Mouse (Mus musculus) heart, embryonic 14.5 days (tissue): Measurements from ENCODE around the gene Thap11. TPM values are rescaled to one million over a fixed set of nuclear protein-coding genes. Genes with fewer than 3 reads are reported as not detected.

Source experiments
- ATAC-seq: fragments of 200-750 bp; cut with Nextera tagmentation; 2 replicates; pipeline ENCODE4 v1.8.0; 2017; ENCODE audit warnings: low read depth, moderate TSS enrichment; ENCODE audit not compliant: insufficient number of reproducible peaks, insufficient read depth, low FRiP score
- H3K27ac ChIP-seq, 2 experiments: fragments of 200-500 bp in 1 of 2; fragments of 300-500 bp in 1 of 2; sonication (generic) in 1 of 2; replicated peaks in 1 of 2; 2 replicates each; pipeline ENCODE4 v1.5.1; 2012 to 2014; ENCODE audit warnings: low read depth in 2 of 2, low read length in 2 of 2, control low read depth in 1 of 2, mild to moderate bottlenecking in 1 of 2, mixed read lengths in 1 of 2; ENCODE audit not compliant: control insufficient read depth in 1 of 2, insufficient read depth in 1 of 2
- H3K27me3 ChIP-seq: fragments of 300-500 bp; sonication (generic); 2 replicates; pipeline ENCODE4 v1.6.1; 2014; ENCODE audit warnings: mild to moderate bottlenecking, low read length, control low read depth; ENCODE audit not compliant: control insufficient read depth, insufficient read depth
- H3K36me3 ChIP-seq: fragments of 300-500 bp; sonication (generic); 2 replicates; pipeline ENCODE4 v1.6.1; 2014; ENCODE audit warnings: mild to moderate bottlenecking, control low read depth, low read length, mixed read lengths; ENCODE audit not compliant: control insufficient read depth, insufficient read depth
- H3K4me1 ChIP-seq, 2 experiments: fragments of 200-500 bp in 1 of 2; fragments of 300-500 bp in 1 of 2; sonication (generic) in 1 of 2; 2 replicates each; pipeline ENCODE4 v1.6.1; 2012 to 2014; ENCODE audit warnings: low read length in 2 of 2, control low read depth in 1 of 2, mixed read lengths in 1 of 2; ENCODE audit not compliant: control insufficient read depth in 2 of 2, insufficient read depth in 2 of 2
- H3K4me2 ChIP-seq: fragments of 300-500 bp; sonication (generic); 2 replicates; pipeline ENCODE4 v1.6.1; 2014; ENCODE audit warnings: mild to moderate bottlenecking, low read length
- H3K4me3 ChIP-seq, 2 experiments: fragments of 200-500 bp in 1 of 2; fragments of 300-500 bp in 1 of 2; sonication (generic) in 1 of 2; 2 replicates each; pipeline ENCODE4 v1.5.1; 2012 to 2014; ENCODE audit warnings: low read length in 2 of 2, mild to moderate bottlenecking in 2 of 2, control low read depth in 1 of 2, low read depth in 1 of 2, moderate library complexity in 1 of 2; ENCODE audit not compliant: control insufficient read depth in 1 of 2, insufficient read depth in 1 of 2
- H3K9ac ChIP-seq: fragments of 300-500 bp; sonication (generic); 2 replicates; pipeline ENCODE4 v1.6.1; 2014; ENCODE audit warnings: mild to moderate bottlenecking, low read length
- H3K9me3 ChIP-seq: fragments of 300-500 bp; sonication (generic); 2 replicates; pipeline ENCODE4 v1.6.1; 2016; ENCODE audit warnings: low read length, control low read depth; ENCODE audit not compliant: control insufficient read depth
- WGBS: fragments of 180-500 bp; shearing (Covaris S2); extraction: QIAGEN DNeasy Blood & Tissue Kit; methylation state at CpG from one replicate; pipeline ENCODE4 v1.1.7; 2014; 5-methylcytosine and 5-hydroxymethylcytosine counted together
- polyA plus RNA-seq: library from polyadenylated mRNA; unstranded; fragments of >200 nt; fragmentation: Nextera tagmentation; extraction: Ambion mirVana; gene quantifications from 2 replicates; pipeline ENCODE4 v1.2.1, GENCODE M21; 2014

The Thap11 gene
- 41.9 and 42.5 TPM in 2 replicates for polyA plus RNA-seq

DNA sequence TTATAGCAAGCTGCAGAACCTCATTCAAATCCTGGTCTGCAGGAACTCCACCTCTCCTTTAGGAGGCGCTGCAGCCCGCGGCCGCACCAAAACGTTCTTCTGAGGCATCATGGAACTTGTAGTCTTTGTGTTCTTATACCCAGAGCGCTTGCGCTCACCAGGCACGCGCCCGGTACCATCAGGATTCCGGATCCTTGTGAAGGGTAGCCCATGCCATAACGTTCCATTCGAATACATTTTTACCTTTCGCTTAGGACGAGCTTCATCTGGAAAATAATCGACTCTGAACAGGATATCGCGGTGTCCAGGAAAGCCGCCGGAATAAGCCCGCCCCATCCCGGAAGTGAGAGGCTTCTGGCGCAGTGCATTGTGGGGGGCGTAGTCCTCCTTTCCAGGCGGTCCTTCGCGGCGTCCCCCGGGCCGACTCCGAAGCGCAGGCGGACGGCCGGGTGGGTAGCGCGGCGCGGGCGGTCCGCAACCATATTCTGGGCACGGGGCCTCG is at the start of gene Thap11:
Gene Thap11 (plus strand): TSS at position 418 of the 502 bp plus-strand sequence.
- peaks cover 17 to 33% of the 10 kb centered on the region in 2 experiments for H3K4me1 ChIP-seq
- peak within 1 kb of the TSS; percentile 84 to 92 for H3K4me3 ChIP-seq
- no peaks in the 10 kb centered on the region for H3K9me3 ChIP-seq
- H3K27me3 ChIP-seq: no peaks in the 10 kb centered on the region
- H3K27ac ChIP-seq: peak within 1 kb of the TSS; percentile 83 to 91
- WGBS: under 1% methylated on average over 43 of the region's 43 CpGs
- peak within 1 kb of the TSS; percentile 87 for H3K9ac ChIP-seq
- H3K36me3 ChIP-seq: peaks cover 16% of the 10 kb centered on the region
- peak within 1 kb of the TSS; percentile 80 for H3K4me2 ChIP-seq
- peak; percentile 85 for ATAC-seq

DNA sequence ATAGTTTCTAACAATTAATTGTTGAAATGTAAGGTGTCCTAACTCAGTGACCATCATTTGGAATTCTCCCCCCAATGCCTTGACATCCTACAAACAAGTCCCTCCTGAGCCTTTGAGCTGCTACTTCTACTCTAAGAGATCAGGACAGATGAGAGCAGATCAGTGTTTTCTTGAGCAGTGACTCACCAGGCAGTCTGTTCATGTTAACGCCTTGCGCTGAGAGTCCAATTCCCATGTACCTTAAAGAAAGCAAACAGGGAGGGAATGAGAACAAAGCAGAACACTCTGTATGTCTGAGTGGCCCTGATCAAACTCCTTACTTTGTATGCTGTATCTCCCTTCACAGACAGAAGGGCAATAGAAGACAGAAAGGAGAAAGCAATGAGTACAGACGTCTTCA is 49.6 kb upstream of the Thap11 start:
- H3K9ac ChIP-seq: no peak overlapping the region
- no peak overlapping the region for H3K4me2 ChIP-seq
- no peaks in the 10 kb centered on the region for H3K27me3 ChIP-seq
- H3K9me3 ChIP-seq: no peaks in the 10 kb centered on the region
- H3K4me1 ChIP-seq: peaks cover 2 to 12% of the 10 kb centered on the region in 2 experiments; a peak in 2 of 4 replicates
- 69% methylated on average over 3 of the region's 3 CpGs for WGBS
- no peak overlapping the region for H3K4me3 ChIP-seq
- H3K27ac ChIP-seq: no peak overlapping the region
- peaks cover 16% of the 10 kb centered on the region for H3K36me3 ChIP-seq
- ATAC-seq: no peak

GRCm38 (mm10) chr8:105805964-105806363 is 49.0 kb upstream of the Thap11 start:
- no peak overlapping the region for H3K4me3 ChIP-seq
- peaks cover 2 to 11% of the 10 kb centered on the region in 2 experiments; a peak in 3 of 4 replicates for H3K4me1 ChIP-seq
- ATAC-seq: no peak
- H3K27me3 ChIP-seq: no peaks in the 10 kb centered on the region
- no peak overlapping the region for H3K4me2 ChIP-seq
- no peak overlapping the region for H3K27ac ChIP-seq
- H3K9me3 ChIP-seq: no peaks in the 10 kb centered on the region
- H3K36me3 ChIP-seq: peaks cover 17% of the 10 kb centered on the region
- 87% methylated on average over 1 of the region's 1 CpGs for WGBS
- no peak overlapping the region for H3K9ac ChIP-seq

DNA sequence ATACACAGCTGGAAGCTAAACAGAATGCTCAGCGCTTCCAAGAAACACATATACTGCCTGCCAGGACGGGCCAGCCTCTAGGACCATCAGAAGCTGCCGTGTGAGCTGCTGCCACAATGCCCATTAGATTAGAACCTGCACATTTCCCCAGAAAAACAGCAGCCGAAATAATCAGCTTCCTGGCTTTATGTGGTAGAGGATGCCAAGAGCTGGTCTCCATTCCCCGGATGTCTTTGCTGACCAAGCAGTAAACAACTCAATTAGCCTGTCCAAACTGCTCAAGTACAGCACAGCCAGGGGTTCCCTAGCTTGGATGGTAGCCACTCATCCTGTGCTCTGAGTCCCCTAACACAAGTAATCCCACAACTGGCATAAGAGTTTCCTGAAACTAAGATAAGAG is 47.2 kb upstream of the Thap11 start:
- Histone ChIP-seq H3K27ac (peak overlapping the region in 1 of 2 experiments; percentile 36; a peak in 1 of 4 replicates), H3K9me3 (no peaks in the 10 kb centered on the region), H3K27me3 (no peaks in the 10 kb centered on the region), H3K4me3 (no peak overlapping the region), H3K4me2 (no peak overlapping the region), H3K36me3 (peaks cover 30% of the 10 kb centered on the region), H3K4me1 (peaks cover 2 to 22% of the 10 kb centered on the region in 2 experiments), H3K9ac (no peak overlapping the region)
- ATAC-seq: no peak
- 69% methylated on average over 5 of the region's 5 CpGs for WGBS

DNA sequence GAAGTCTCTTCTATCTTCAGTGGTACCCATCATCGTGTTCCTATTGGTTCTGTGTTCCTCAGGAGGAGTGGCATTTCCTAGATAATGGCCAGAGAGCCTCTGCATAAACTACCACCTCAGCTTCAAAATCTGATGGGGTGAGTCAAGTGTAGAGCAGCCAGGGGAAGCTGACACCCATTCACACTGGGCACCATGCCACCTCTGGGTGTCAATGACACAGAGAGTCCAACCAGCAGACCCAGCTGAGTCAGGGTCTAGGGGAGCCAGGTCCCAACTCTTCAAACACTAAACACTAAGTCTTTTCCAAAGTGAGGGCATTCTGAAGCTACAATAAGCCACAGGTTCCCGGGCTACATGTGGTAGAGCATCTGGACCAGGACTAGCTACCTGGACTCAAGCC is 46.5 kb upstream of the Thap11 start:
- no peaks in the 10 kb centered on the region for H3K9me3 ChIP-seq
- ATAC-seq: no peak
- no peak overlapping the region for H3K4me3 ChIP-seq
- peaks cover 2 to 22% of the 10 kb centered on the region in 2 experiments for H3K4me1 ChIP-seq
- H3K27ac ChIP-seq: no peak overlapping the region
- no peaks in the 10 kb centered on the region for H3K27me3 ChIP-seq
- peaks cover 30% of the 10 kb centered on the region for H3K36me3 ChIP-seq
- H3K4me2 ChIP-seq: no peak overlapping the region
- 85% methylated on average over 2 of the region's 2 CpGs for WGBS
- H3K9ac ChIP-seq: no peak overlapping the region

DNA sequence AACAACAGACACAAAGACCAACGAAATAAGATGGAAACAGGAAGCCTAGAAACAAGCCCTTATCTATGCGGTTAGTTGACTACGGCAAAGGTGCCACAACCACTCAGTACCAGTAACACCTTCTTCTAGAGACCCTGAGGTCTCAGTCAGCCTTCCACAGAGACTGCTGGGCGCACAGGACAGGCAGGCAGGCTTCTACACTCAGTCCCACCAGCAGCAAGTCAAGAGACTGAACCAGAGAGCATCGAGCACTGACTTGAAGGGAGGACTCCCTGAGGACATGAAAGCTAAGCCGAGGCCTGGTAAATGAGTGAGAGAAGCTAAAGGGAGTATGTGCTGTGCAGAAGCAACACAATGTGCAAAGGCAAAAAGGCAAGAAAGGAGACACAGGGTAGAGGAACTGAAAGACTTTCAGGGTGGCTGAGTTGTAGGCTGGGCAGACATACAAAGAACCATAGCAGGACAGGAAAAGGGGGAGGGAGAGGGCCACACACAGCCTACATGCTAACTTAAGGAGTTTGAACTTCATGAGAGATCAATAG is 44.6 kb upstream of the Thap11 start:
- 75% methylated on average over 6 of the region's 6 CpGs for WGBS
- Histone ChIP-seq H3K4me1 (peaks cover 2 to 22% of the 10 kb centered on the region in 2 experiments), H3K27ac (no peak overlapping the region), H3K4me3 (no peak overlapping the region), H3K27me3 (no peaks in the 10 kb centered on the region), H3K36me3 (peaks cover 16% of the 10 kb centered on the region), H3K9ac (no peak overlapping the region), H3K4me2 (no peak overlapping the region), H3K9me3 (no peaks in the 10 kb centered on the region)
- ATAC-seq: no peak

DNA sequence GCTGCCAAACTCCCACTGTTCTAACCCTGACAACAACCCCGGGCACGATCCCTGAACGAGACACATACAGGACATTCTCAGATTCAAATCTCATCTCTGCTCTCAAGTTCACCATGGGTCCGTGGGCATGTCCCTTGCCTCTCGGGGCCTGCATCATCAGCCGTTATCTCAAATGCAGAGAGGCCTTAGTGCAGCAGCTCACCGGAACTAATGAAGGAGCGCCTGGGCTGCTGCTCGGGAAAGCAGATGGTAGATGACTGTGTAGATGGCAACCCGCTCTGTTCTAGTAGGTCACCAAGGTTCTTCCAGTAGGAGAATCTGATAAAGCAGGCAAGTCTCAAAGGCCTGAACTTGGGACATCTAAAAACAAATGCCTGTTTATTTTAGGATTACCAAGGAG is 43.9 kb upstream of the Thap11 start:
- Histone ChIP-seq H3K4me1 (peaks cover 2 to 22% of the 10 kb centered on the region in 2 experiments), H3K9ac (no peak overlapping the region), H3K27ac (no peak overlapping the region; a peak in 1 of 4 replicates), H3K27me3 (no peaks in the 10 kb centered on the region), H3K4me2 (no peak overlapping the region), H3K4me3 (no peak overlapping the region), H3K36me3 (peaks cover 14% of the 10 kb centered on the region), H3K9me3 (no peaks in the 10 kb centered on the region)
- ATAC-seq: no peak
- WGBS: 68% methylated on average over 10 of the region's 10 CpGs

GRCm38 (mm10) chr8:105811543-105811942 is 43.4 kb upstream of the Thap11 start:
- H3K27me3 ChIP-seq: no peaks in the 10 kb centered on the region
- H3K27ac ChIP-seq: no peak overlapping the region; a peak in 1 of 4 replicates
- ATAC-seq: no peak
- no peak overlapping the region; the same call in 1 of the 2 replicates for H3K4me2 ChIP-seq
- H3K4me3 ChIP-seq: no peak overlapping the region
- H3K9ac ChIP-seq: no peak overlapping the region
- WGBS: 60% methylated on average over 3 of the region's 3 CpGs
- peaks cover 2 to 22% of the 10 kb centered on the region in 2 experiments for H3K4me1 ChIP-seq
- H3K9me3 ChIP-seq: no peaks in the 10 kb centered on the region
- H3K36me3 ChIP-seq: peaks cover 14% of the 10 kb centered on the region
